Mouse (Mus musculus): ENCODE results near the gene Retnlb. TPM values are rescaled to one million over a fixed set of nuclear protein-coding genes. Genes with fewer than 3 reads are reported as not detected.

The Retnlb gene
- polyA plus RNA-seq, 1 experiment from 2014 or later = not detected

Other genes starting within 250 kb of the Retnlb start
- not detected in 2 replicates for gene Trat1, start 44.8 kb upstream of the Retnlb start, polyA plus RNA-seq (2015; fragmentation: Nextera tagmentation; extraction: Ambion mirVana)
- not detected in 2 replicates for gene Retnla, start 25.7 kb downstream of the Retnlb start, polyA plus RNA-seq (2015; fragmentation: Nextera tagmentation; extraction: Ambion mirVana)
- 12.3 and 17.4 TPM in 2 replicates for gene Retnlg, start 55.8 kb downstream of the Retnlb start, polyA plus RNA-seq (2015; fragmentation: Nextera tagmentation; extraction: Ambion mirVana)
- gene Dzip3, start 177.3 kb downstream of the Retnlb start, polyA plus RNA-seq (2015; fragmentation: Nextera tagmentation; extraction: Ambion mirVana) = 4.4 and 4.9 TPM in 2 replicates
- gene Cip2a, start 177.3 kb downstream of the Retnlb start, polyA plus RNA-seq (2015; fragmentation: Nextera tagmentation; extraction: Ambion mirVana) = 16.4 and 17.5 TPM in 2 replicates
- gene Myh15, start 240.6 kb downstream of the Retnlb start, polyA plus RNA-seq (2015; fragmentation: Nextera tagmentation; extraction: Ambion mirVana) = not detected in 2 replicates

All from liver, embryonic 15.5 days (tissue).